Mouse (Mus musculus): ENCODE results near the gene Slc4a1ap.

DNA sequence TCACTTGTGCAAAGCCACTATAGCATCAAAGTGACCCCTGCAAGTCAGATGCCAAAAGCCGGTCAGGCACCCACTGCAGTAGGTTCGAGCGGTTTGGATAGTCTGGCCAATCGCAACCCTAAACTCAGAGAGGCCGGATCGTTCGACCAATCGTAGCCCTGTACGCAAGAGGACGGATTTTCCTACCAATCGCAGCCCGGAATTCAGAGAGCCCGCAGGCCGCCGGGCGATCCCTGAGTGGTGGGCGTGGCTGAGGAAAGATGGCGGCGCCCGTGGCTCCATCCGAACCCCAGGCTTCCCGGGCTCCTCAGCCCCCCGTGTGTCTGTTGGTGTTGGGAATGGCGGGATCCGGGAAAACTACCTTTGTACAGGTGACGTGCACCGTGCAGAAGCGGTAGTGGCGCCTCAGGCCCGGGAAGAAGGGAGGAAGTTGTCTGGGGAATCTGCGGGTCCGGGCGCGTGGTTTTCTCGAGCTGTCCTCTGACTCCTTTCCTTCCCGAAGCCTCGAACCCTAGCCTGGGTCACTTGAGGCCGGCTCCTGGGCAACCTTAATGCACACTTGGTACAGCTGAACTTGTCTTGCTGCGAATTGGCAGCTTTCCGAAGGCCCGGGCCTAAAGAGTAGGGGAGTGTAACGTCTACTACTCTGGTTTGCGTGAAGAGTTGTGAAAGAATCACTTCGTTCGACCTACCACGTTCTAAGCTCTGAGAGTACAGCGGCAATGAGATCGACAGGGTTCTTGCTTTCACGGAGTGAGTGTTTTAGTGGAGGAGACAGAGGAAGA lies 32.1 kb upstream of the Slc4a1ap start, which contains the start of gene Gpn1:
- TF ChIP-seq CTCF (IDR thresholded peaks at IDR 0.05; ENCODE audit: low read depth, low read length): no peak
- TF ChIP-seq GATA1 (IDR thresholded peaks at IDR 0.05; ENCODE audit: borderline replicate concordance, low read length): no peak
- no peak for TF ChIP-seq POLR2AphosphoS5 (IDR thresholded peaks at IDR 0.05; ENCODE audit: insufficient replicate concordance, low read depth, low read length)
